Mouse (Mus musculus): ENCODE data around the gene Zfp988. TPM values are rescaled to one million over a fixed set of nuclear protein-coding genes. Genes with fewer than 3 reads are reported as not detected.
"Not testable (repeated sequence)": the region's sequence is repeated elsewhere in the genome, so short reads cannot be mapped to it uniquely, and the experiment has no call there.

The Zfp988 gene
- 0.04 TPM in 1 of 2 replicates, not detected in the other for polyA plus RNA-seq (2012; rRNA removed)
- polyA plus RNA-seq (2014; fragmentation: Nextera tagmentation; extraction: Ambion mirVana), result 0.14 TPM in 1 of 2 replicates, not detected in the other

DNA sequence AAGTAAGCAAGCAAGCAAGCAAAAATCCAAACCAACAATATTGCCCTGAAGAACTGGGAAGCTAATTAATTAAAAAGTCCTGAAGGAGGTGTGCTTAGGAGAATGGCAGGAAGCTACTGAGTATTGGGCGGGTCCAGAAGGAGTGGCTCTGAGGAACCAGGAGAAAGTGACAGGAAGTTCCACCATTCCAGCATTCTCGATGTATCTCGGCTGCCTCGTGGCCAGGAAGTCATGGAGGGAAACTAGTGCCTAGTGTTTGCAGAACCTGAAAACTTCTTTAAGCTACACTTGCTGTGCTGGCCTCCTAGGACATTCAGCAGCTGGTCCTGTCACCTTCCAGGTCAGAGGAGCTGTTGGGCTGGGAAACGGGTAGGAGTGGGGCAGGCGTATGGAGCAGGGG lies at the start of gene Zfp988:
Gene Zfp988 (plus strand): TSS at position 239 of the 400 bp plus-strand sequence.
- H3K36me3 ChIP-seq (ENCODE audit: control insufficient read depth, insufficient read depth, low read length); DNase-seq (ENCODE audit: low spot score); H3K4me1 ChIP-seq (ENCODE audit: control insufficient read depth, insufficient read depth, low read length); H3K4me2 ChIP-seq (replicated peaks; ENCODE audit: low read depth, low read length, severe bottlenecking); ATAC-seq (ENCODE audit: low FRiP score, low read depth); H3K4me3 ChIP-seq (replicated peaks; ENCODE audit: low read length); H3K27ac ChIP-seq (replicated peaks; ENCODE audit: low read depth, low read length); H3K9ac ChIP-seq (ENCODE audit: low read depth, low read length, severe bottlenecking); H3K27me3 ChIP-seq (ENCODE audit: control insufficient read depth, insufficient read depth, low read length): not testable (repeated sequence)
- H3K9me3 ChIP-seq (ENCODE audit: control insufficient read depth, low read length), result peaks cover 10% of the 10 kb centered on the region
- WGBS, result 89% methylated on average over 6 of the region's 6 CpGs

DNA sequence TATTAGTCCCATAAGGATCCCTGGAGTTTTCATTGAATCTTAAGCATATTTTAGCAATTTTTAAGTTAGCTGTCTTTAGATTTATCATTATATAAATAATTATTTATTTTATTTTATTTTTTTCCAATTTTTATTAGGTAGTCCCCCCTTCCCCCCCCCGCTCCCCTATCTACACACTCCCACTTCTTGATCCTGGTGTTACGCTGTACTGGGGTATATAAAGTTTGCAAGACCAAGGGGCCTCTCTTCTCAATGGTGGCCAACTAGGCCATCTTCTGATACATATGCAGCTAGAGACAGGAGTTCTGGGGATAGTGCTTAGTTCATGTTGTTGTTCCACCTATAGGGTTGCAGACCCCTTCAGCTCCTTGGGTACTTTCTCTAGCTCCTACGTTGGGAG lies 42.8 kb upstream of the Zfp988 start:
- WGBS, result 92% methylated on average over 2 of the region's 3 CpGs
- not testable (repeated sequence) for ATAC-seq (ENCODE audit: low FRiP score, low read depth)

GRCm38 (mm10) chr4:147267302-147267701 lies 38.2 kb upstream of the Zfp988 start:
- H3K27me3 ChIP-seq (ENCODE audit: control insufficient read depth, insufficient read depth, low read length); H3K9ac ChIP-seq (ENCODE audit: low read depth, low read length, severe bottlenecking); H3K9me3 ChIP-seq (ENCODE audit: control insufficient read depth, low read length); ATAC-seq (ENCODE audit: low FRiP score, low read depth); DNase-seq (ENCODE audit: low spot score); H3K36me3 ChIP-seq (ENCODE audit: control insufficient read depth, insufficient read depth, low read length); H3K4me1 ChIP-seq (ENCODE audit: control insufficient read depth, insufficient read depth, low read length); H3K4me3 ChIP-seq (replicated peaks; ENCODE audit: low read length); H3K27ac ChIP-seq (replicated peaks; ENCODE audit: low read depth, low read length); H3K4me2 ChIP-seq (replicated peaks; ENCODE audit: low read depth, low read length, severe bottlenecking): not testable (repeated sequence)
- WGBS, result 92% methylated on average over 16 of the region's 17 CpGs

More for the DNA sequence above, 42.8 kb upstream of the Zfp988 start:
- not testable (repeated sequence) for H3K36me3 ChIP-seq (ENCODE audit: control insufficient read depth, insufficient read depth, low read length); H3K4me1 ChIP-seq (ENCODE audit: control insufficient read depth, insufficient read depth, low read length); H3K27ac ChIP-seq (replicated peaks; ENCODE audit: low read depth, low read length); H3K27me3 ChIP-seq (ENCODE audit: control insufficient read depth, insufficient read depth, low read length); H3K9me3 ChIP-seq (ENCODE audit: control insufficient read depth, low read length); H3K9ac ChIP-seq (ENCODE audit: low read depth, low read length, severe bottlenecking); H3K4me2 ChIP-seq (replicated peaks; ENCODE audit: low read depth, low read length, severe bottlenecking); DNase-seq (ENCODE audit: low spot score); H3K4me3 ChIP-seq (replicated peaks; ENCODE audit: low read length)

DNA sequence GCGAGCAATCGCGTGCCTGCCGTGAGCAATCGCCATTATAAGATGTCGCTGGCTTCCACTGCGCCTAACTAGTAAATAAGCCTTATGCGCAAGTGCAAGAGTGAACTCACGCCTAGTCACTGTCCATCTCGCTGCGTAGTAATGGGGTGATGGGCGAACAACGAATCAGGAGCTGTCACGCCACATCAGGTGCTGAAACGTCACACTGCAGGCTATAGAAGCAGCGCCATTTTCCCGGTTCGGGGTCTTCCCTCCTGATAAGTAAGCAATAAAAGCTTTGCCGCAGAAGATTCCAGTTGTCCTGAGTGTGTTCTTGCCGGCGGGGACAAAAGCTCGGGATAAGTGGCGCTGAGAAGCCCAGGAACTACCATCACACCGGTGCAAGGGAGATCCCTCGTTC lies 36.7 kb upstream of the Zfp988 start:
- WGBS, result 88% methylated on average over 25 of the region's 25 CpGs
- not testable (repeated sequence) for H3K27me3 ChIP-seq (ENCODE audit: control insufficient read depth, insufficient read depth, low read length); H3K4me2 ChIP-seq (replicated peaks; ENCODE audit: low read depth, low read length, severe bottlenecking); ATAC-seq (ENCODE audit: low FRiP score, low read depth); H3K4me3 ChIP-seq (replicated peaks; ENCODE audit: low read length); H3K36me3 ChIP-seq (ENCODE audit: control insufficient read depth, insufficient read depth, low read length); DNase-seq (ENCODE audit: low spot score); H3K9me3 ChIP-seq (ENCODE audit: control insufficient read depth, low read length); H3K27ac ChIP-seq (replicated peaks; ENCODE audit: low read depth, low read length); H3K4me1 ChIP-seq (ENCODE audit: control insufficient read depth, insufficient read depth, low read length); H3K9ac ChIP-seq (ENCODE audit: low read depth, low read length, severe bottlenecking)

GRCm38 (mm10) chr4:147270026-147270425 lies 35.4 kb upstream of the Zfp988 start:
- not testable (repeated sequence) for DNase-seq (ENCODE audit: low spot score); H3K4me1 ChIP-seq (ENCODE audit: control insufficient read depth, insufficient read depth, low read length); H3K27me3 ChIP-seq (ENCODE audit: control insufficient read depth, insufficient read depth, low read length); H3K4me2 ChIP-seq (replicated peaks; ENCODE audit: low read depth, low read length, severe bottlenecking); H3K4me3 ChIP-seq (replicated peaks; ENCODE audit: low read length); ATAC-seq (ENCODE audit: low FRiP score, low read depth); H3K36me3 ChIP-seq (ENCODE audit: control insufficient read depth, insufficient read depth, low read length); H3K27ac ChIP-seq (replicated peaks; ENCODE audit: low read depth, low read length); H3K9ac ChIP-seq (ENCODE audit: low read depth, low read length, severe bottlenecking)
- peaks cover 15% of the 10 kb centered on the region for H3K9me3 ChIP-seq (ENCODE audit: control insufficient read depth, low read length)
- 86% methylated on average over 4 of the region's 4 CpGs for WGBS

- ATAC-seq (ENCODE audit: low FRiP score, low read depth); H3K9ac ChIP-seq (ENCODE audit: low read depth, low read length, severe bottlenecking); H3K27me3 ChIP-seq (ENCODE audit: control insufficient read depth, insufficient read depth, low read length); H3K27ac ChIP-seq (replicated peaks; ENCODE audit: low read depth, low read length); H3K4me3 ChIP-seq (replicated peaks; ENCODE audit: low read length); H3K36me3 ChIP-seq (ENCODE audit: control insufficient read depth, insufficient read depth, low read length); DNase-seq (ENCODE audit: low spot score); H3K4me2 ChIP-seq (replicated peaks; ENCODE audit: low read depth, low read length, severe bottlenecking); H3K4me1 ChIP-seq (ENCODE audit: control insufficient read depth, insufficient read depth, low read length): not testable (repeated sequence)
- WGBS, result 93% methylated on average over 11 of the region's 13 CpGs
- H3K9me3 ChIP-seq (ENCODE audit: control insufficient read depth, low read length), result peaks cover 19% of the 10 kb centered on the region
These were observed 33.9 kb upstream of the Zfp988 start for GRCm38 (mm10) chr4:147271601-147272000.

- not testable (repeated sequence) for H3K4me1 ChIP-seq (ENCODE audit: control insufficient read depth, insufficient read depth, low read length); DNase-seq (ENCODE audit: low spot score); H3K27me3 ChIP-seq (ENCODE audit: control insufficient read depth, insufficient read depth, low read length); ATAC-seq (ENCODE audit: low FRiP score, low read depth); H3K9ac ChIP-seq (ENCODE audit: low read depth, low read length, severe bottlenecking); H3K36me3 ChIP-seq (ENCODE audit: control insufficient read depth, insufficient read depth, low read length); H3K27ac ChIP-seq (replicated peaks; ENCODE audit: low read depth, low read length)
- H3K9me3 ChIP-seq (ENCODE audit: control insufficient read depth, low read length), result peaks cover 13% of the 10 kb centered on the region
- H3K4me3 ChIP-seq (replicated peaks; ENCODE audit: low read length), result peak overlapping the region; percentile 2; the same call in 1 of the 2 replicates
- 44% methylated on average over 50 of the region's 58 CpGs for WGBS
- H3K4me2 ChIP-seq (replicated peaks; ENCODE audit: low read depth, low read length, severe bottlenecking), result peak overlapping the region; percentile 30; the same call in 1 of the 2 replicates
These were observed 30.3 kb upstream of the Zfp988 start for GRCm38 (mm10) chr4:147275021-147275772.

DNA sequence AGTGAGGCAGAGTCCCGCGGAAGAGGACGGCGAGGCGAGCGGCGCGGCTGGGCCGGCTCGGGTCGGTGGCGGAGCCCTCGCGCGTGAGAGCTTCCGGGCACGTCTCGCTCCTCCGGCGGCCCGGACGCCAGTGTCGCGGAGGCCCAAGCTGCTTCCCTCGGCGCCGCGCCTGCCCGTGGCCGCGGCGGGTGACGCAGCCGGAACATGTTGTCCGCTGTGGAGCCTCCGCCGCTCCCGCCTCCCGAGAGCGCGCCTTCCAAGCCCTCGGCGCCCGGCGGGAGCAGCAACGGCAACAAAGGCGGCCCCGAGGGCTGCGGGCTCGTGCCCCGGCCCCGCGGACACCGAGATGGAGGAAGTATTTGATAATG lies 29.7 kb upstream of the Zfp988 start:
- Histone ChIP-seq H3K9me3 (ENCODE audit: control insufficient read depth, low read length) (peaks cover 13% of the 10 kb centered on the region), H3K4me3 (replicated peaks; ENCODE audit: low read length) (peak overlapping the region; percentile 2; the same call in 1 of the 2 replicates), H3K4me2 (replicated peaks; ENCODE audit: low read depth, low read length, severe bottlenecking) (peak overlapping the region; percentile 30)
- H3K9ac ChIP-seq (ENCODE audit: low read depth, low read length, severe bottlenecking); H3K27ac ChIP-seq (replicated peaks; ENCODE audit: low read depth, low read length); H3K27me3 ChIP-seq (ENCODE audit: control insufficient read depth, insufficient read depth, low read length); H3K36me3 ChIP-seq (ENCODE audit: control insufficient read depth, insufficient read depth, low read length); H3K4me1 ChIP-seq (ENCODE audit: control insufficient read depth, insufficient read depth, low read length); DNase-seq (ENCODE audit: low spot score); ATAC-seq (ENCODE audit: low FRiP score, low read depth): not testable (repeated sequence)
- 27% methylated on average over 54 of the region's 54 CpGs for WGBS
